Mouse (Mus musculus) intestine, embryonic 15.5 days (tissue): ENCODE results near the gene Anln. TPM values are rescaled to one million over a fixed set of nuclear protein-coding genes. Genes with fewer than 3 reads are reported as not detected.
"Not testable (repeated sequence)": the region's sequence is repeated elsewhere in the genome, so short reads cannot be mapped to it uniquely, and the experiment has no call there.

Source experiments
- ATAC-seq: fragments of 200-750 bp; cut with Nextera tagmentation; 2 replicates; pipeline ENCODE4 v1.8.0; 2017; ENCODE audit warnings: moderate TSS enrichment, moderate library complexity
- H3K27ac ChIP-seq: fragments of 300-500 bp; sonication (generic); 2 replicates; pipeline ENCODE4 v1.5.1; 2015; ENCODE audit warnings: mild to moderate bottlenecking, inconsistent platforms
- H3K27me3 ChIP-seq: fragments of 300-500 bp; sonication (generic); replicated peaks from 2 replicates; pipeline ENCODE4 v1.6.1; 2015; ENCODE audit warnings: inconsistent platforms
- H3K36me3 ChIP-seq: fragments of 300-500 bp; sonication (generic); 2 replicates; pipeline ENCODE4 v1.6.1; 2015; ENCODE audit warnings: inconsistent platforms
- H3K4me1 ChIP-seq: fragments of 300-500 bp; sonication (generic); replicated peaks from 2 replicates; pipeline ENCODE4 v1.6.1; 2015; ENCODE audit warnings: inconsistent platforms
- H3K4me2 ChIP-seq: fragments of 300-500 bp; sonication (generic); replicated peaks from 2 replicates; pipeline ENCODE4 v1.6.1; 2015; ENCODE audit warnings: mild to moderate bottlenecking, inconsistent platforms
- H3K4me3 ChIP-seq: fragments of 300-500 bp; sonication (generic); replicated peaks from 2 replicates; pipeline ENCODE4 v1.5.1; 2015; ENCODE audit warnings: inconsistent platforms
- H3K9ac ChIP-seq: fragments of 300-500 bp; sonication (generic); 2 replicates; pipeline ENCODE4 v1.6.1; 2015; ENCODE audit warnings: inconsistent platforms
- H3K9me3 ChIP-seq: fragments of 300-500 bp; sonication (generic); 2 replicates; pipeline ENCODE4 v1.6.1; 2016; ENCODE audit warnings: inconsistent platforms
- WGBS: fragments of 180-500 bp; shearing (Covaris S2); methylation state at CpG from one replicate; pipeline ENCODE4 v1.1.7; 2015; 5-methylcytosine and 5-hydroxymethylcytosine counted together
- polyA plus RNA-seq: library from polyadenylated mRNA; unstranded; fragments of >200 nt; fragmentation: Nextera tagmentation; extraction: Ambion mirVana; gene quantifications from 2 replicates; pipeline ENCODE4 v1.2.1, GENCODE M21; 2015

Gene Anln
- polyA plus RNA-seq, 1 experiment from 2014 or later, result 42.4 TPM

GRCm38 (mm10) chr9:22307920-22308262 is 81.1 kb downstream of the Anln start:
- not testable (repeated sequence) for H3K4me1 ChIP-seq, H3K27ac ChIP-seq, H3K27me3 ChIP-seq, H3K9me3 ChIP-seq
- Histone ChIP-seq H3K4me2 (peak overlapping the region; percentile 86), H3K36me3 (peaks cover 16% of the 10 kb centered on the region), H3K4me3 (peak overlapping the region; percentile 79), H3K9ac (peak overlapping the region; percentile 20; the same call in 1 of the 2 replicates)
- peak; percentile 50; the same call in 1 of the 2 replicates for ATAC-seq
- WGBS, result 16% methylated on average over 9 of the region's 9 CpGs

GRCm38 (mm10) chr9:22307156-22307919 is 81.7 kb downstream of the Anln start, which contains the start of gene Zfp810:
Gene Zfp810, minus strand, starts transcription at chr9:22307648.
- WGBS, result under 1% methylated on average over 56 of the region's 56 CpGs
- peak within 1 kb of the TSS; percentile 79 for H3K4me3 ChIP-seq
- H3K4me2 ChIP-seq, result peak within 1 kb of the TSS; percentile 86
- H3K4me1 ChIP-seq, result peaks cover 9% of the 10 kb centered on the region; the same call in 1 of the 2 replicates
- H3K9me3 ChIP-seq, result no peaks in the 10 kb centered on the region
- H3K27ac ChIP-seq, result peak within 1 kb of the TSS; percentile 20; the same call in 1 of the 2 replicates
- peak; percentile 100 for ATAC-seq
- H3K9ac ChIP-seq, result peak within 1 kb of the TSS; percentile 85
- H3K36me3 ChIP-seq, result peaks cover 16% of the 10 kb centered on the region
- no peaks in the 10 kb centered on the region for H3K27me3 ChIP-seq

- H3K27ac ChIP-seq, result no peak overlapping the region
- 13% methylated on average over 6 of the region's 6 CpGs for WGBS
- H3K4me1 ChIP-seq, result peaks cover 9% of the 10 kb centered on the region; the same call in 1 of the 2 replicates
- no peaks in the 10 kb centered on the region for H3K27me3 ChIP-seq
- H3K9me3 ChIP-seq, result no peaks in the 10 kb centered on the region
- peak overlapping the region; percentile 85 for H3K9ac ChIP-seq
- peak overlapping the region; percentile 79 for H3K4me3 ChIP-seq
- no peak for ATAC-seq
- H3K36me3 ChIP-seq, result peaks cover 16% of the 10 kb centered on the region
- H3K4me2 ChIP-seq, result peak overlapping the region; percentile 86
These were observed 82.3 kb downstream of the Anln start for GRCm38 (mm10) chr9:22306726-22307125.

DNA sequence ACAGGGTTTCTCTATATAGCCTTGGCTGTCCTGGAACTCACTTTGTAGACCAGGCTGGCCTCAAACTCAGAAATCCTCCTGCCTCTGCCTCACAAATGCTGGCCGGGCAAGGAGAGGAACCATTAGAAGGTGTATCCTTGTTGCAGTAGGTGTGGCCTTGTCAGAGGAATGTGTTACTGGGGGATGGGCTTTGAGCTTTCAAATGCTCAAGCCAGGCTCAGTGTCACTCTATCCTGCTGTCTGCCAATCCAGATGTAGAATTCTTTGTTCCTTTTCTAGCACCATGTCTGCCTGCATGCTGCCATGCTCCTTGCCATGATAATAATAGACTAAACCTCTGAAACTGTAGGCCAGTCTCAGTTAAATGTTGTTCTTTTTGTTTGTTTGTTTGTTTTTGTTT is 86.8 kb downstream of the Anln start:
- no peak overlapping the region for H3K4me3 ChIP-seq
- H3K27ac ChIP-seq, result no peak overlapping the region
- no peaks in the 10 kb centered on the region for H3K27me3 ChIP-seq
- peaks cover 9% of the 10 kb centered on the region; the same call in 1 of the 2 replicates for H3K4me1 ChIP-seq
- H3K36me3 ChIP-seq, result peaks cover 28% of the 10 kb centered on the region
- no peak overlapping the region for H3K9ac ChIP-seq
- 96% methylated on average over 1 of the region's 1 CpGs for WGBS
- H3K9me3 ChIP-seq, result no peaks in the 10 kb centered on the region
- no peak for ATAC-seq
- H3K4me2 ChIP-seq, result no peak overlapping the region

Other genes with a start within 250 kb of the Anln start
- 88.6 and 90.0 TPM in 2 replicates for gene Pigyl, start 232.3 kb downstream of the Anln start, polyA plus RNA-seq
- 0.29 and 0.90 TPM in 2 replicates for gene Zfp872, start 201.1 kb downstream of the Anln start, polyA plus RNA-seq
- gene Zfp809, start 163.5 kb downstream of the Anln start, polyA plus RNA-seq, result 19.3 and 23.6 TPM in 2 replicates
- gene Zfp599, start 129.3 kb downstream of the Anln start, polyA plus RNA-seq, result 4.2 and 4.3 TPM in 2 replicates
- gene Zfp810, start 81.5 kb downstream of the Anln start, polyA plus RNA-seq, result 12.4 and 13.3 TPM in 2 replicates
- gene 9530077C05Rik, start 22.3 kb upstream of the Anln start, polyA plus RNA-seq, result 2.9 and 4.4 TPM in 2 replicates
- not detected in 2 replicates for gene Gm17545, start 65.1 kb upstream of the Anln start, polyA plus RNA-seq
- gene Rp9, start 80.6 kb upstream of the Anln start, polyA plus RNA-seq, result 70.1 and 73.2 TPM in 2 replicates
- gene Bbs9, start 86.5 kb upstream of the Anln start, polyA plus RNA-seq, result 11.8 and 13.1 TPM in 2 replicates